Mouse (Mus musculus) G1E-ER4 (cell line): ENCODE data around the gene Gm10985. TPM values are rescaled to one million over a fixed set of nuclear protein-coding genes. Genes with fewer than 3 reads are reported as not detected.

ENCODE experiments used
- GATA1 ChIP-seq: IDR thresholded peaks from one replicate; pipeline ENCODE4 v1.8.0; 2012; ENCODE audit warnings: low read length, inconsistent platforms
- polyA plus RNA-seq: library from polyadenylated mRNA; stranded (reverse); fragments of >175 nt; gene quantifications from 2 replicates; pipeline ENCODE4 v1.2.3, GENCODE M21; 2012

Gene Gm10985
- polyA plus RNA-seq, result not detected in 2 replicates

DNA sequence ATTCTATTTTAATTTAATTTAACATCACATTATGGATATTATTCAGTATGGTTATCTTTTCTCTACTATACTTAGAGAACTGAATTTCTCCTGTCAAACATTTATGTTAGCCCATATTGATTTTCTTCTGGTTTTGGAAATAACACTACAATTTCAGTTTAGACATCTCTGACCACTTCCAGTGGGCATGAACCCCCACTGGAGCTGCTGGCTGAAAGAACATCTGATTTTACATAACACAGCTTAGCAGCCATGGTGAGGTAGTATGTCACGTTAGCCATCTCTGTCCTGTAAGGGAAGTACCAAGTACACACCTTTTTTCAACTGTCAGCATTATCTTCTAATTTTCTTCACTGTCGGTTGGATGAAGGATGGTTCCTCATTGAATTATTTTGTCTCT lies at the start of gene Gm10985:
Gene Gm10985 (plus strand): TSS at position 301 of the 400 bp plus-strand sequence.
- TF ChIP-seq GATA1, result no peak

DNA sequence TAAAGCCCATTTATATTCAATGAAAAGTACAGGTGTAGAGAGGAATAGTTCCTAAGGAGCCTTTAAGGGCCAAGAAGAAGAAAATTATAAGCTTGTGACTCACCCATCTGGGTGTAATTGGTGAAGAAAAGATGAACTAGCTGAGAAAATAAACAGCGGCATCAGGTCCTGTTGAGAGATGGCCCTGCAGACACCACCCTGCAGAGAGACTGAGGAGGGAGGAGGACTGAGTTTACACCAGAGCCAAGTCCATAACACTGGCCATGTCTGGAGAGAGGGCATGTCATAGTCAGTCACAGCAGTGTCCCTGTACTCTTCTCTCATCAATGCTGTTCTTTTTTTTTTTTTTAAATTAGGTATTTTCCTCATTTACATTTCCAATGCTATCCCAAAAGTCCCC lies 48.0 kb upstream of the Gm10985 start:
- TF ChIP-seq GATA1, result no peak

DNA sequence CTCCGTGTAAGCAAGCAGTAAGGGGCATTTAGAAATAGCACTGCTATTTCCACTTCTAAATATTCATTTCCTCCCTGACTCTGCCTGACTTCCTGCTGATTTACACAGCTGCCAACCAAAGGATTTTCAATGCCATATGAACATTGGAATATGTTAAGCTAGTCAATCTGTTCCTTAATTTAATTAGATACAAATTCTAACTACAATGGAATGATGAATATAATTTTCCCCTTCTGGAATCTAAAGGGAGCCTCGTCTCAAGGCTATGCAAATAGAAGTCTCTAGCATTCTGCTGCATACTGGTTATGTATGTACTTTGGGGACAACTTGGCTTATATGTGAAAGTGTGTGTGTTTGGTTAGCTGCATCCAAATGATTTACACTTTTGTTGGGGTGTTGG lies 45.2 kb upstream of the Gm10985 start:
- TF ChIP-seq GATA1, result no peak

DNA sequence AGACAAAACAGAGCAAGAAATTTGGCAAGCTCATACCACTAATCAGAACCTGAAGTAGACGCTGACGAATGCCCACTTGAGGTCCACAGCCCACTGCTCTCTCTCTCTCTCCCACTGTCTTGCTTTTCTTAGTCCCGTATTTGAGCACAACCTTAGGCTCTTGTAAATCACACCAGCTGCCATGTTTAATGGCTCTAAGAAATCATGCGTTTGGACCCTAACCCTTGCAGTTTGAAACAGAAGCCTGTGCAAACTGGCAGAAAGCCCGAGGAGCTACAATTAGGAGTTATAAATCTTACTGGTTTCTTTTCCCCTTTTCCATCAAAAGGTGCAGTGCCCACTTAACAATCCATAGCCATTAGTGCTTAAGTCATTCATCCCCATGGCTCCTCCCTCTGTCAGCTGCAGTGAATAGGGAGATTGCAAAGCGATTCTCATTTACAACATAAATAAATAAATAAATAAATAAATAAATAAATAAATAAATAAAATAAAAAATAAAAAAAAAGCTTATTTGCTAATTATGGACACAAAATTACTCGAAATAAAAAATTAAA lies 31.4 kb upstream of the Gm10985 start:
- TF ChIP-seq GATA1, result no peak

DNA sequence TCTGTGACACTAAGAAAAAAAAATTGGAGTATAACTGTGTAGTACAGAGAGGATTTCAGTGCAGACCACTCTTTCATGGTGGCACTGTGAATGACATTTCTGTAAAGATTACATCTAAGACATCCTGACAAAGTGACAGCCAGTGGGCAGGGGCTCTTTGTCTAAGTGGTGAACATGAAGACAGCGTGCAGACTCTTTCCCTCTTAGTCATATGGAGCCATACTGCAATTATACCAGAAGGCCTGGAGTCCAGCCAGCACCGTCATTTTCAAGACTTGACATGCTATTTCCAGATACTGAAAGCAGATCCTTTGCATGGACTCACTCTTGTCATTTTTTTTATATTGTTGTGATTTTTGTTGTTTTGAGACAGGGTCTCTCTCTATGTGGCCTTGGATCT lies 10.6 kb upstream of the Gm10985 start:
- TF ChIP-seq GATA1, result no peak

DNA sequence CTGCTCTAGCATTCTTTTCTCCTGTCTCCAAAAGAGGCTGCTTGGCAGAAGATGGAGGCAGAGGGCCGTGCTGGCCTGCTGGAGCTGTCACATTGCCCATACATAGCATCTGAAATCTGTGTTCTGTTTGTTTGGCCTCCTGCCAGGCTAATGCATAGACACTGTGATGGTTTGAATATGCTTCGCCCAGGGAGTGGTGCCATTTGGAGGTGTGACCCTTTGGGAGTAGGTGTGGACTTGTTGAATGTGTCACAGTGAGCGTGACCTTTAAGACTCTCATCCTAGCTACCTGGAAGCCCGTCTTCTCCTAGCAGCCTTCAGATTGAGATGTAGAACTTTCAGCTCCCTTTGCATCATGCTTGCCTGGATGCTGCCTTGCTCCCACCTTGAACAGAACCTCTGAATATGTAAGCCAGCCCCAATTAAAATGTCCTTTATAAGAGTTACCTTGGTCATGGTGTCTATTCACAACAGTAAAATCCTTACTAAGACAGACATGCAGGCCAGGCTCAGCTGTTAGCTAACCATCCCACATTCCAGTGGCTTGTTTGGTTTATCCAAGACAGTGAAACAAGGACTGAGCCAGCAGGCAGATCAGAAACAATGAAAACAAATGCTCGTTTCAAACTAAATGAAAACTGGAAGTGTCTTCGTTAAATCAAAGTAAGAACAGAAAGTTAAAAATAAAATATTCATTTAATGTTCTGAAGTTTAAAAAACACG lies 1.5 kb downstream of the Gm10985 start:
- TF ChIP-seq GATA1, result no peak

DNA sequence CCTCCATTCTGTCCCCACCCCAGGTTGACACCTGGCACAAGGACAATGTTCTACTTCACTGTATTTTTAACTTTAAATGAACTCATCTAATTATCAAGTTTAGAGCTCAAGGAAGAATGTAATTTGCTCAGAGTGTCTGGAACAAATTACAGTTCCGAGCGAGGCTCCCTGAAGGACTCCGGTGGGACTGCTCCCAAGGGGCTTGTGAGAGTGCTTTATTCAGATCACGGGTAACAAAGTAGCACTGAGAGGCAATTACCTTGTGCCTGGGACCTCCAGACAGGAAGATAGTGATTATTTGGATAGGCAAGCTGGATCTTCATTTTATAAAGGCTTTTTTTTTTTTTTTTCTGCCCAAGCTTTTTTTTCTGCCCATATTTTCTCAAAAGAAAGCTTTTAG lies 2.8 kb downstream of the Gm10985 start:
- TF ChIP-seq GATA1, result no peak

DNA sequence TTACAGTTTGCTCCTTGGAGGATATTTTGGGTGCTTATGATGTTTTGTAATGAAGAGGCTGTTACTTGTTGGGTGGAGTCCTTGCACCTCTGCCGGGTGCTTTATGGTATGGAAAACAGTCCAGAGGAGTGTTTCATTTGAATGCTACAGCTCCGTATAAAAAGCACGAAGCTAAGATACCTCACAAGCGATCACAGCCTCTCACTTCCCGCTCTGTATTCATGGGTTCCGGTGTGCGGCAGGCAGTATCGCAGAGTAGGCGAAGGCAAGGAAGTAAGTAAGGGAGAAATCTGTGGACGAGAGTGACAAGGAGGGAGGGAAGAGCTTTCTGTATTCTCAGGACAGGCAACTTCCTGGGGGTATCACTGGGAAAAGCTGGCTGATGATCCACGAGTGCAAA lies 3.4 kb downstream of the Gm10985 start:
- TF ChIP-seq GATA1, result no peak

DNA sequence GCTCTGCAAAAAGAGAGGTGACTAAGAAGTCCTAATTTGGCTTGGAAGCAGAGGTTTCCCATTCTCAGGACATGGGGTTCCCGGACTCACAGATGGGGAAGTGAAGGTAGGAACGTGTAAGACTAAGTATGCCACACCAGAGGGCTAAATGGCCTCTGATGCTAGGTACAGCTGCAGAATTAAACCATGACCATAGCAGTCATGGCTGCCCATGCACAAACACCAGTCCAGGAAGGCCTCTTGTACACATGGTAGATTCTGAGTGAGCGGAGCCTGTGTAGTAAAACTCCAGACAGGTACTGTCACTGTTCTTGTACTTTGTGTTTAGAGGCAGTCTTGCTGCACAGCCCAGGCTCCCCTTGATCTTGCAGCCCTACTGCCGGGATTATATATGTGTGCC lies 9.4 kb downstream of the Gm10985 start:
- no peak for TF ChIP-seq GATA1

DNA sequence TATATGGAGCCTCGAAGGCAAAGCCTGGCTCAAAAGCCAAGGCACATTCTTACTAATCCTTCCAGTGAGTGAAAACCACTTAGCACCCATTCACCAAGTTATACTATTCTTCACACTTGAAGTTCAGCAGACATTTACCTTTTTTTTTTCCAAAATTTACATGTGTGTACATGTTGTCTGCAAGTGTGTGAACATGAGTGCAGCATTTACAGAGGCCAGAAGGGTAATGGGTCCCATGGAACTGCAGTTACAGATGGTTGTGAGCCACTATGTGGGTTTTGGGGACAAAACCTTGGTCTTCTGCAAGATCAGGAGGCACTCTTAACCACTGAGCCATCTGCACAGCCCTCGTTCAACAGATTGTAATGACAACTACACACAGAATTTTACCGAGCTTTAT lies 9.9 kb downstream of the Gm10985 start:
- no peak for TF ChIP-seq GATA1

DNA sequence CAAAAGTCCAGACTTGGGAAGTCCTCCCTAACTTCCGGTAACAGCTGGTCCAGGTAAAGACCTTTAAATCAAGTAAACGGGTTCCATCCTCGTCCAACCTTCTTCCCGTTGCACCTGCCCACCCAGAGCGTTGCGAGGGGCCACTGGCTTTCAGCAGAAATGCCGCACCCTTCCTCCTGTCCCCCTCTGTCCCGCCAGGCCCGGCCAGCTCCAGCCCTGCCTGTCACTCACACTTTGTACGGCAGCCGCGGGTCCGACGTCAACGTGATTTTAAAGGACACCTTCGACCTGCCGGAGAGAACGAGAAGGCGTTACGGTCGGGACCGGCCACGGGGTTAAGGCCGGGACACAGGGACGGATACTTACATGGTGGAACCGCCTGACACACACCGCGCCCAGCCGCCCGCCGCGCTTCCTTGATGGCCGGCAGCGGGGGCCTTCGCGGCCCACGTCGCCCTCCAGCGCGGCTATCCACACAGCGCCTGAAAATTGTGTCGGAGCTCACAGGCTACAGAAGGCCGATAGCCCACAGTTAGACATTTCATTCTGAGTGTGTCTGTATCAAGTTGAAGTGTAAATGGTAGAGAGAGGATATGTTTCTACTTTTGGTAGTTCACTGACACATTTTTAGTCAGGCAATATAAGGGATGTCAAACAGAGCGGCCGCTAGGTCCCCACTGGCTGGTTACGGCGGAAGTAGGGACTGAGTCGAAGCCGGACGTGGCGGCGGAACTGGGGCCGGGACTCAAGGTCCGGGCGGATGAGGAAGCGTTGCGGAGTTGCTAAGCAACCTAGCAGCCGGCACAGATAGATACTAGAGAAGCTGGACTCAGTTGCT lies 18.7 kb downstream of the Gm10985 start, which contains the start of gene Ufm1:
Gene Ufm1 (minus strand): TSS at position 448 of the 838 bp plus-strand sequence.
- no peak for TF ChIP-seq GATA1

DNA sequence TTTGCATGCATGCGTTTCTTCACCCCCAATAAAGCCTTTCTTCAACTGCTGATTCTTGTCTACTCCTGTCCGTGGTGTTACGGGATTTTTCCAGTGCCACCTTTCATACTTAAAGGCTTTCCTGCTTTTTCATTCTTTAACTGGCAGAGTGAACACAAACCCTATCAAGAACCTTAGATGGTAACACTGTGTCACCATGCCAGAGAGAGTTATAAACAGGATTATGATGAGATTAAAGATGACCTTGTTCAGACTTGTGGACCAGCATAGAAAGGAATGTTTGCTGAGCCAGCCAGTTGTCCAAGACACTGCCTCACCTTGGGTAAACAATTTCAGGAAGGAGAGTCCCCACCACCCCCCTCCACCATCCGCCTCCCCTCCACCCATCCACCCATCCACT lies 23.3 kb downstream of the Gm10985 start:
- no peak for TF ChIP-seq GATA1

DNA sequence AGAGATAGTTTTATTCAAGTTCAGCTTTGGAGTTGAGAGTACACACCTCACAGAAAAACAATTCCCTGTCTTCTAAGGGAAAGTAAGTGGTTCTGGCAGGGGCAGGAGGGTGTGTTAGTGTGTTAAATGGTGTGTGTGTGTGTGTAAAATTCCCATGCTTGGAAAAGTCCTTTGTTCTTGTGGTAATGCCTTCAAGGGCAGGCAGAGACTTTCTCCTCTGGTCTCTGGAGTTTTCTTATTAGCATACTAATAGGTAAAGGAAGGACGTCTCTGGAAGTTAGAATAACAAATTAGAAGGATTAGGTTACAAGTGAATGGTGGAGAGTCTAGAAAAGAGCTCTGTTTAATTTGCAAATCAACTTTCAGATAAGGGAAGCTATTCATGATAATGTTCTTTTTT lies 24.4 kb downstream of the Gm10985 start:
- TF ChIP-seq GATA1, result no peak

DNA sequence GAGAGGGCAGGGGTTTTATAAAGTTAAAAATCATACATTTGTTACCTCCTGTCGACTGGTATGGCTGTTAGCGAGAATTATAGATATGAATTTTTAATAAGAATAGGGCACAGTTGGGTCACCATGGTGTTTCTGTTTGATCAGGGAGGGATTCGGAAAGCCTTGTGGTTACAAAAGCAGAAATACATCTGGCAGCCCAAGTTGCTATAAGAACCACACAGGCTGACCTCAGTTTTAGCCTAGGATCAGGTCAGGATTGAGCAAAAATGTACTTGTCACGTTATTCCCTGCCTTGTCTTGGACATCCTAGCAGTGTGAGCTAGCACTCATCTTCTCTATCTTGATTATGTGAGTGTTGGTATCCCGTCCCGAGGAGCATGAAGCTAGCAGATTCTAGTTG lies 25.6 kb downstream of the Gm10985 start:
- TF ChIP-seq GATA1, result no peak

DNA sequence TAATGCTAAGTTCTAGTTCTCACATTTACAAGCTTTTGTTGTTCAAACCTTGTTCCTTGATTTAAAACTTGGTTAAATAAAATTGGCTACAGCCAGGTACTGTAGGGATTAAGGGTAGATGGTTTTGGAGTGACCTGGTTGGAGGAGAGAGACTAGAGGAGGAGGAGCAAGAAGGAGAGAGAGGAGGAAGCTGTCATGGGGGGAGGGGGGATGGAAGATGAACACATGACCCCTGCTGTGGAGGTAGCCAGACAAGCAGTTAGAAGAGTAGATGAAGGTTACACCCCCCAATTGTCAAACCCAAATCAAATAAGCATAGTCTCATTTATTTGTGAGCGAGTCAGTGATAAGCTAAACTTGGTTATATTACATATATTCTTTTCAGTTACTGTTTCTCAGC lies 26.7 kb downstream of the Gm10985 start:
- TF ChIP-seq GATA1, result no peak
